Mouse (Mus musculus) neutrophil, adult 5-6 weeks (primary cell): Measurements from ENCODE around the gene Atxn7l3. TPM values are rescaled to one million over a fixed set of nuclear protein-coding genes. Genes with fewer than 3 reads are reported as not detected.

Experiments
- ATAC-seq: fragments of 151-379, 151-347 bp; 2 replicates; pipeline ENCODE4 v1.8.0; 2017; ENCODE audit warnings: mild to moderate bottlenecking, moderate TSS enrichment; ENCODE audit not compliant: insufficient number of reproducible peaks, poor library complexity, low FRiP score, severe bottlenecking; ENCODE audit errors: extremely low read depth
- total RNA-seq: library from RNA; stranded (forward); fragments of 200-1000 nt; gene quantifications from 2 replicates; pipeline ENCODE4 v1.2.3, GENCODE M21; 2017

The Atxn7l3 gene
- total RNA-seq, 1 experiment from 2014 or later = 44.5 TPM

DNA sequence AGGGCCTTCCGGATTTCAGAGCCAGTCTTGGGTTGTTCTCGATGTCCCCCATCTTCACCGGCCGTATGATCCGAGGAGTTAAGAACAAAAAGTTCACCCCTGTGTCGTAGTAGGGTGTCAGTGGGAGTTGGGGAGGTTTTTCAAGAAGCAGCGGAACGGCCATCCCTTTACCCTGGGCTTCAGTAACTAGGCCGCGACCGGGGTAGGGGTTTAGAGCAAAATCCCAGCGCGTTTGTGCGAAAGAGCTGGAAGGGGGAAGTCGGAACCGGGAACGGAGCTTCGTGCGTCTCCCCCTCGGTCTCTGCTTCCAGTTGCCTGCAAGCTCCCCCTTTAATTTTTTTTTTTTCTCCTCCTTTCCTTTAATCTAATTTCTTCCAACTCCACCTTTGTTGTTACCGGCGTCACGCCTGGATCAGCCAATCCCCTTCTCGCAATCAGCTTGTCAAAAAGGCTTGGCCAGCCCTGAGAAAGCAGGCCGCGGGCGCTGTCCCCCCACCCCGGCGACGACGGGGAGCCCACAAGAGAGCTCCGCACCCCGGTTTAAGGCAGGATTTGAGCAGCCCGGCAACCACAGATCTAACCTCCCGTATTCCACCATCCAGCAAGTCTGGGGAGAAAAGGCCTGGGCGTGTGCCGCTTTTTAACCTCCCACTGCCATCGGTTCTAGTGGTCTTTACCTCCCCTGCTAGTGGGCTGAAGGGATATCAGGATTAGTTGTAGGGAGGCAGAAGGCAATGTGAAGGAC, 23.7 kb upstream of the Atxn7l3 start:
- ATAC-seq = no peak

DNA sequence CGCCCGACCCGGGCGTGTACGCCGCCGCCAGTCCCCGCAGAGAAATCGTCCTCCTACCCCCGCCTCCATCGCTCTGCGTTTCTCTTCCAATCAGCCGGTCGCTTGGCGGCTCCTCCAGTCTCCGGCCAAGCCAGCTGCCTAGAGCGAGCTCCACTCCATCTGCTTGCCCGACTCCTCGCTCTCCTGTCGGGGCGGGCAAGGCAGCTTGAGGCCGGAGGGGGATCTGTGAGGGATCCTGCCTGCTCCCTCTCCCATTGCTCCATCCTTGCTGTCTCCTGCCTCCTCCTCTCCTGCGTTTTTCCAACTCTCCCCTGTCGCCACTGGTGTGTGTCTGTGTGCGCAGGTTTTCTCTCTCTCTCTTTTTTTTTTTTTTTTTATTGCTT, 23.0 kb upstream of the Atxn7l3 start, which contains the start of gene Ubtf:
Gene Ubtf (minus strand): TSS at position 333 of the 383 bp plus-strand sequence.
- peak; percentile 42 for ATAC-seq

DNA sequence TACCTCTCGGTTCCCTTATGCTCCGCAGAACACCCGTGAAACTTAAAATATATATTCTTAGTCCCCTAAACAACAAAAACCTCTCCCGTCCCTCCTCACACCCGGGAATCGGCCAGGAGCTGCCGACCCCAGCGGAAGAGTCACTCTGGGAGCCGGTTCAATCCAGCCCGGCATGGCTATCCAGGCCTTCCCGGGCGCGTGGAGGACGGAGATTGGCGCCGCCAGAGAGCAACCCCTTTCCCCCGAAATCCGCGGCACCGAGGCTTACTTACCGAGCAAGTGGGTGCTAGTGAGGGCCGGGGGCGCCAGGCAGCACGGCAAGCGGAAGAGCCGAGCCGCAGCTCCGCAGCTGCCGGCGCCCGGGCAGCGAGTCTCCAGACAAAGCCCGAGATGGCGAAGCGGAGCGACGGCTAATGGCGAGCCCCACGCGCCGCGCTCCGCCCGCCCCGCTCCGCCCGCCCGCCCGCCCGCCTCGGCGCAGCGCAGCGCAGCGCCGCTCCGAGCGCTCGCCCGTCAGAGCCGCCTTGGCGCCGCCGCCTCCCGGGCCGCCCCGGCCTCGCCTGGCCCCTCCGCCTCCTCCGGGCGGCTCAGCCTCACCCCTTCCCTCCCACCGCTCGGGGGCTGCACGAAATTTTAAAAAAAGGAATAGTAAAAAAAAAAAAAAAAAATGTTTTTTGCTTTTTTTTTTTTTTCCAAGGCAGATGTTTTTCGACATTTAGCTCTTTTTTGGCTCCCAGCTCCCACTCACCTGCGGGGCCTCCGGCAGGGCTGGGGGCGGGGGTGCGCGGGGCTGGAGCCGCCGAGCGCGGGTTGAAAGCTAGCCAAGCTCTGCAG, 22.4 kb upstream of the Atxn7l3 start:
- no peak for ATAC-seq

DNA sequence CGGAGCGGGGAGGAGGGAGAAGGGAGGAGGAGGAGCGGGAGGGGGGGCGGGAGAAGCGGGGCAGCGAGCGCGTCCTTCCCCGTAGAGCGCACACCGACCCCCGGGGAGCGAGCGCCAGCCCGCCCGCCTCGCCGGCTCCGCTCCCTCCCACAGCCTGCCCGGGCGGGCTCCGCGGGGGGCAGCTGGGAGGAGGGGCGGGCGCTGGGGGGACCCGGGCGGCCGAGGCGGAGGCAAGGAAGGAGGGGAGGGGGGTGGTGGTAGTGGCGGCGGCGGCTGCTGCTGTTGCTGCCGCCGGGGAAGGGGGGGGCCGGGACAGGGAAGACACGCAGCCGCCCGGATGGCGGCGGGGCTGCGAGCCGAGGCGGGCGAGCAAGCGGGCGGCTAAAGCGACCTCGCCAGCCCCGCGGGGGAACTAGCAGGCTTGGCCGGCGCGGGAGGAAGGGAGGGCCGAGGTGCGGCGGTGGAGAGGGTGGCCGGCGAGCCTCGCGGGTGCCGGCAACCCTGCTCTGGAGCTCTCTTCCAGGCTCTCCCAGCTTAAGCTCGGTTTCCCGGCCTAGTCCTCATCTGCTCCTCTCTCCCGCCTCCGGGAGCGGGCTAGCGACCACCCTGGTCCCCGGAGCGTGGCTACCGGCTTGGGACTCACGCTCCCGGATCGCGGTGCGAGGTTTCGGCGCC, 21.6 kb upstream of the Atxn7l3 start:
- ATAC-seq = no peak

DNA sequence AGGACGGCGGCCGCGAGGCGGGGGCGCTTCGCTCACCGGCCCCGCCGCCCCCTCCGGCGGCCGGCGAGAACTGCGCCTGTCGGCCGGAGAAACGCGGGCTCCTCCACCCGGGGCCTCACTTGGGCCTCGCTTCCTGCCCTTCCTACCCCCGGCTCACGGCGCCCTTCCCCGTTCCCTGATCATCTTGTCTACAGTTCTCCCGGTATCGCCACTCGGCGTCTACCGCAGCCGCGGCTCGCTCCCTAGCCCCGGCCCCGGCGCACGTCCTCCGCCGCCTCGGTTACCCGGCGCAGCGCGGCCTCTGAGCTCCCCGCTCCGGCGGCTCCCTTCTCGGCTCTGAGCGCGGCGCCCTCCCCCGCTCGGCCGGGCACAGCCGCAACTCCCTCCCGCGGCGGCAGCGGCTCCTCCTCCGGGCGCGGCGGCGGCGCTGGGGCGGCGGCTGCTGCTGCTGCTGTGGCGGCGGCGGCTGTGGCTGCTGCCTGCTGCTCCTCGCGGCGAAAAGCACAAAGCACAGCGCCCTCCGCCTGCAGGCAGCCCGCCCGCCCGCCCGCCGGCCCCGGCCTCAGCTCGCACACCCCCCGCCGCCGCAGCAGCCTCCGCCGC, 21.0 kb upstream of the Atxn7l3 start:
- peak; percentile 2 for ATAC-seq

DNA sequence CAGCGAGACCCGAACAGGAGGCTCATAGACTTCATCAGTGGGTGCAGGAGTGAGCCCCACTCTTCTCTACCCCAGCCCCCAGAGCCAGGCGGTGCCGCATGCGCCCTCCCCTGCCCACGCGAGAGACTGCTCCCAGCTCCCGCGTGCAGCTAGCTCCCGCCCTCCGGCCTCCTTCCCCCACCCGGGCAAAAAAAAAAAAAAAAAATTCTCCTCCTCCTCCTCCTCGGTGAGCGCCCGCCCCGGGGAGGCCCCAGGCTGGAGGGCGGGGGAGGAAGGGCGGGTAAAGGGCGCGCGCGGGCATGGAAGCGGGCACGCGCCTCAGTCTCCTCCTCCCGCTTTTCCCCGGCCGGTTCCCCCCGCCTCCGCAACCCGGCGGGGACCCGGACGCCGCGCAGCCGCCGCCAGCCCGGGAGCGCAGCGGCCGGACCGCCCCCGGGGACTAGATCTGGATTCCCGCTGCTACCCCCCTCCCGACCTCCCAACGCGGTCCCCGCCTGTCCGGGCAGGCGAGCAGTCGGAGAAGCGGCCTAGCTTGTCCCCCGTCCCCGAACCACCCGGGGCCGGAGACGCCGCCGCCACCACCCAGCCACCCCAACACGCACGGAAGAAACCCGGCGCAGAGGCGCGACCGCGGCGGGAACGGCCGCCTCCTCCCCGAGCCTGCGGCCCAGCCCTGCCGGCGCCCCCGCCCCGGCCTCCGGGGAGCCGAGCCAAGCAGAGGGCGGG, 20.3 kb upstream of the Atxn7l3 start:
- ATAC-seq = peak; percentile 45

DNA sequence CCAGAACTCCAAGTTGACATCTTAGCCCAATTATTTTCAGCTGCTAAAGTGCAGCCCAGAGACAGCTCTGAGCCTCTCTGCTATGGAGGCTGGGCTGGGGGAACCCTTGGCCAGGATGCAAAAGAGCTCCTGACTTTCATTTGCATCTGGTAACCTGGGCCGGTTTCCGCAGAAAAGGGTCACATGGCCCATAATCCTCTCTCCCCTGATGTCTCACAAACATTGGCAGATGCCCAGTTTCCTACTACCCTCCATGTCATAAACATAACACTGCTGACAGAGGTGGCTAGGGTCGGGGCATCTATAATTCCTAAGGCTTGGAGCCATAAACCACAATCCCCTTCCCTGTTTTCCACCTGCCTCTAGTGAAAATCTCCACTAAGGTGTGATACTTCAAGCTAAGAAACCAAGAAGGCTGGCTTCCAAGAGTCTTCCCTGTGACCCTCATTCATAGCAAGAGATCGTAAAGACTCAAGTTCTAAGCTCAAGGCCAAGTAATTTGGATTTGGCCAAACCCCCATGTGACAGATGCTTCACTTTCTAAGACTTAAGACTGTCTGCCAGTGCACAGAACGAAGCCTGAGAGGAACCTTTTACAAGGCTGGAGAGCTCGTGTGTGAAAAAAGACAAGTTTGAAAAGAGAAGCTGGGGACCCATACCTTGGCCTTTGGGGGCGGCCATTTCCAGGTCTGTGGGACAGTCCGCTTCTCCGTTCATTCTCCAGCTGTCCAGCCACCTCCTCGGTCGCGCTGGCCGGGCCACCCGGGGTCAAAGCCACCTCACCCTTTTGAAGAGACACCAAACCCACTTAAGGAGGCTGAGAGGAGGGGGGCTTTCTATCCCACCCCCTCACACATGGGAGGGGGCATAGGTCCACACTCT, 19.5 kb upstream of the Atxn7l3 start:
- no peak for ATAC-seq

DNA sequence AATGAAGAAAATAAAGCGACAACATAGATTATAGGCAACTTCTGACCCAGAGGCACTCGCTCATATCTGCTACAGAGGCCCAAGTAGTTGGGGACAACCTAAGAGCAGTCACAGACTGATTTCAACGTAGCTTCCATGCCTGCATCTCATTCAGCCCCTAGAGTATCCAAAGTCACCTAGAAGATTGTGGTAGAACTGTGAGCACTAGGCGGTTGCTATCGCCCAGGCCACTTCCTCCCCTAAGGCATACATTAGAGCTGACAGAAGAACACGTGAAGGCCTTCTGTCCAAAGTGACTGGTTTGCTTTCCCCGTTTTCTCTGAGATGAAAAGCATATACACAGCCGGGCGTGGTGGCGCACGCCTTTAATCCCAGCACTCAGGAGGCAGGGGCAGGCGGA, 17.9 kb upstream of the Atxn7l3 start:
- no peak for ATAC-seq

DNA sequence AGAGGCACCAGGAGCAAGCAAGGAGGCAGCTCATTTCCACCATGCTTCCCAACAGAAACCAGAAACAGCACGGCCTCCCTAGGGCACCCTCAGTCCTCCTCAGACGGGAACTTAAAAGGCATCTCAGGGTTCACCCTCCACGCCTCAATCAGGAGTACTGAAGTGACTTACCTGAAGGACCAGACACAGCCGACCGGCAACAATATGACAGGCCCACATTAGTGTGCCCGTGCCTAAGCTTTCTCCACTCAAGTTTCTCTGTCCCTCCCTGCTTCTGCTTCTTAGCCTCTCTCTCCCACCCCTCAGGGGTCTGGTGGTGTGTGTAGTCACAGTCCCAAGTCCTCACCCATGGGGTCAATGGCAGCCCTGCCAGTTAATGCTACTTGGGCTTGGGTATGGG, 16.2 kb upstream of the Atxn7l3 start:
- no peak for ATAC-seq

DNA sequence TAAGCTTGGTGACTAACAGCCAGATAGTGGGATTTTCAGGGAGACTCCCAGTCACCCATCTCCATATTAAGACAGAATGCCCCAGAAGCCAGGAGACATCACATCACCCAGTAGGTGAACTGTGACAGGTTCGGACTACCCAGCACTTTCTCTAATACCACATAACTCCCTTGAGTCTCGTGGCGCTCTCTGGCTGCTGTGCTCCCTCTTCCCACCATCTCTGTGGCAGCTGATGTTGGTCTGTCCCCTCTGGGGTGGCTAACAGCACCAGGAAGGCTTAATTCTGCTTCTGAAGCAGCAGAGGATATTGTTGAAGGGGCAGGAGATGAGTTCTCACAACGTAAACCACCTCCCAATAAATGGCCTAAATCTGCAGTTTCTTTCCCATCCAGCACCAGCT, 15.5 kb upstream of the Atxn7l3 start:
- no peak for ATAC-seq

DNA sequence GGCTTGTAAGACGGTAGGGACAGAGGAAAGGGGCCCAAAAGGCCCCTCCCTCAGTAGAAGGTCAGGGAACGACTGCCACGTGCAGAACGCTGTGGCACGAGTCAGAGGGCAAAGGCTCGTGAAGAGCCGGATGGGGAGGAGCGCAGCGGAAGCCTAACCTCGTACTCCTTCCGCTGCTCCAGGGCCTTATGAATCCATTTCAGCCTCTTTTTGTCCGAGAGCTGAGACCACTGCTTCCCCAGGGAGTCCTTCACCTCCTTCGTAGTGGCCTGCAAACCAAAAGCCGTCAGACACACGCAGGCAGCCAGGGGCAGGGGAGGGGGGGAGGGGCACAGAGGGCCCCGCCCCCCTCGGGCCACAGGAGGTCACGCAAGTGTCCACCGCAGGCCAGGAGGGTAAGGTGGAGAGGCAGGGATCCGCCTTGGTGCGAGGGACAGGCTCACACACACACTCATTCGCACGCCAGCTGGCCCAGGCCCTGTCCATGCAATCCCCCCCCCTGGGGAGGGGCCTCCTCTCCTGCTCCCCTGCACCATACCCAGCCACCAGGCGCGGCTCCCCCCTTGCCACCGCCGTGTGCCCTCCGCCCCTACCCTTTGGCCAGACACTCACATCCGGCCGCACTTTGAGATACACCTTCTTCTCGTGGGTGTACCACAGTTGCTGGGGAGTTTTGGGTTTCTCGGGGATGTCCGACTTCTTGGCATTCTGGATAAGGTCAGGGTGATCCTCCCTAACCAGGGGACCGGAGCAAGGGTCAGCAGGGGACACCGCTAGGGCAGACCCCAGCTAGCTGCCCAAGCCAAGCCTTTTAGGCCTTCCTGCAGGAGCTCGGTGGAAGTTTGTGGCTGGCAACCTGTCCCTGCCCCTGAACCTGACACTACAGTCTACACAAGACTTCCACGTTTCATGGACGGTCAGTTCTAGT, 14.6 kb upstream of the Atxn7l3 start:
- ATAC-seq = no peak

DNA sequence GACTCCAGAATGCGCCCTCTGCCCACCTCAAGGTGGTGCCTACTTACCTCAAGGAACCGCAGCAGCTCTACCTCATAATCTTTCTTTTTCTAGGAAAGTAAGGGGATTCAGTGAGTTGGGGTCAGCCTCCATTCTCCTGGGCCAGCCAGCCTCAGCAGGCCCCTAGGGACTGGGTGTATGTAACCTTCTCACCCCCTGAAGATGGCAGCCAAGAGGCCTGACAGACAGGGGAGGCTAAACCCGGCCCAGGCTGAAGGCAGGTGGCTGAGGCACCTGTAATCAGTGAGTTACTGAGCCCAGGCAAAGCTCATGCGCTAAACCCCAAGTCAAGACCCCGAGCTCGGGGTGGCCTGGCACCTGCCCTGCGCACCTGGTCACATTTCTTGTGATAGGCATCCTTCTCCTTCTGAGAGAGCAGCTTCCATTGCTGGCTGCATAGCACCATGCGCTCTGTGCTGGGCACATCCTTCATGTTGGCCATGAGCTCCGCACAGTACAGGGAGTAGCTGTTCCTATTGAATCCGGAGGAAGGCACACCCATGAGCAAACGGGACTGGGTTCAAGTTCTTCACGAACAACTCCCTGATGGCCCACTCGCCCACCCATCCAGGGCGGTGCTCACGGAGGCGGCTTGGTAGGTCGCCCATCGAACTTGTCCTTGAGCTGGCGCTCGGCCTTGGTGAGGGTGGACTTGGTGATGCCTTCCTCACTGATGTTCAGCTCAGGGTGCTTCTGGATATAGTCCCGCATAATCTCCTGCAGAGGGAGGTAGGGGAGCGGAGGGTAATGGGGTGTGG, 13.6 kb upstream of the Atxn7l3 start:
- ATAC-seq = no peak

DNA sequence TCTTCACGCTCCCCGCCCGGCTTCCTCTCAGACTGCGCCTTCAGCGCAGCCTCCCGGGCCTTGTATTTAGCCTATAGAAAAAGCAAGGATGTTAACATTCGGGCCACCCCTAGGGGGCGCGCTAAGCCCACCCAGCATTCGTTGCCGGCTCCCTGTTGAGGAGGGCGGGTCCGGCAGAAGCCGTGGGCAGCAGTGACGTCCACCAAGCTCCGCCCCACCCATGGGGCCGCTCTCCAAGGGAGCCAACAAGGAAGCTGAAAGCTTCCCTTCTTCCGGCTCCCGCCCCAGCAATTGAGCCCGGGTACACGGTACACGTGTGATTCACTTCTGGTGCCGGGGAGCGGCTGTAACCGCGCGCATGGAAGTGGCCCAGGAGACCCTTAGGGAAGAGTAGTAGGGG, 12.5 kb upstream of the Atxn7l3 start:
- ATAC-seq = peak; percentile 94

DNA sequence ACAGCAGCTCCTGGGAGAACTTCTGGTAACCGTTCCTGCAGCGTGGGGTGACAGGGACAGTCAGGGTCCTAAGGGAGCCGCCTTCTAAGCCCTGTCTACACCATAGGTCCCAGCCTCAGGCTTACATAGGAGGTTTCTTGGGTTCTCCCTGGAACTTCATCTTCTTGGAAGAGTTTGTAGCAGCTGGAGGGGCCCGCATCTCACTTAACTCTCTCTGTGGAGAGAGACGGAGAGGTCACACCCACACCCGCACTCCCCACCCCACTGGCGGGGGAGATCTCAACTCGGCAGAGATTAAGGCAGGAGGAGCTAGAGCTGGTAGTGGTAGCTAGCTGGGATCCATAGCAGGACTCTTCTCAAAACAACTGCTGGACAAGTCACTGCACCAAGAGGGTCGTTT, 11.7 kb upstream of the Atxn7l3 start:
- ATAC-seq = no peak

DNA sequence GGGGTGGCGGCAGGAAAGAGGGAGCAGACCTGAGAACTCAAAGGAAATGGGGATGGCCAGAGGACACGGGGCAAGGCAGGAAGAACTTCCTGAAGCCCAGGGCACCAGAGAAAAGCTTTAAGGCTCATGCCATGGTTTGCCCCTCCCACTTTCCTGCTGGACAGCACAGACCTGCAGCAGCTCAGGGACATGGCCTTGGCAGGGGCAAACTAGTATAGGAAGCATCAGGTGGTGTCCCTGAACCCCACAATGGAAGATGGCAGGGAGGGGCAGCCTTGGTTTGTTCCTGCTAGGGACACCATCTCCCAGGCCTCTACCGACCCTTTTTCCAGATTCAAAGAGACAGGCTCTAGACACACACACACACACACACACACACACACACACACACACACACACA, 8.9 kb upstream of the Atxn7l3 start:
- ATAC-seq = no peak

DNA sequence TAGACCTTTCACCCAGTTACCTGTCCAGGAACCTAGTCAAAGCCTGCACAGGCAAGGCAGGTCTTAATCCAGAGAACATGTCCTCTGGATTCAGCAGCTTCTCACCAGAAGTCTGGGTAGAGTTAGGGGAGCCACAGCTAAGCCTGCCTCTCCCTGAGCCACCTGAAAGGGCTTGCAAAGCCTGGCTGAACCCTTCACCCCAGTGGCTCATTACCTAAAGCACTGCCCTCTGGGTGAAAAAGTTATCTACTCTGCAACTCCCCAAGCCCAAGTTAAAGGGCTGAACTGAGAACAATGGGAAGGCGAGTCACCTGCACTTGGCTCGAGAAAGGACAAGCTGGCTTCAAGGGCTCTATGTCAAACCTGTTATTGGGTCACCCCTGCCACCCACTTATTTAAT, 7.7 kb upstream of the Atxn7l3 start:
- no peak for ATAC-seq
